Mouse (Mus musculus) mesoderm, embryonic 11.5 days (tissue): ENCODE measurements around the gene Trim72.

Experiments used
- DNase-seq: peaks from one replicate; pipeline ENCODE4 v3.0.0-alpha.2; 2012; ENCODE audit warnings: low read depth, low spot score

The Trim72 gene

GRCm38 (mm10) chr7:128050739-128051138, 47.0 kb downstream of the Trim72 start:
- no peak for DNase-seq

DNA sequence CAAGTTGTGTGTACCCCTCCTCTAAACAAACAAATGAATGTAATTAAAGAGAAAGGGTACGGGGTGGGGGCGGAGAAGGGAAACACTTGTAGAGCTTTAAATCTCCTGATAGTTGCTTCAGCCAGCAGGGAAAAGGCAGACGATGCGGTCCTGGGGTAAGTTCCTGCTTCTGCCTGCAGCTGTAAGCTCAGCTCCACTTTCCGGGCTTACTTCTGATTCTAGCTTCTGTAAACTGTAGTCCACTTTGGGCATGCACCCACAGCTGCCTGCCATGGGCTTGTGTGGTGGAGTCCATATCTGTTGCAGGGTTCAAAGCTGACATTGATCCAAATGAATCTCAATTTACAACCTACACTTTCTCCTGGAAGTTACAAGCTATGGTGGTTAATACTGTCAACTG, 49.3 kb downstream of the Trim72 start:
- DNase-seq: no peak

- no peak for DNase-seq
Observed at GRCm38 (mm10) chr7:128056917-128057444, 53.2 kb downstream of the Trim72 start.

GRCm38 (mm10) chr7:128057860-128058259, 54.1 kb downstream of the Trim72 start:
- no peak for DNase-seq

GRCm38 (mm10) chr7:128058576-128058975, 54.8 kb downstream of the Trim72 start:
- DNase-seq: no peak

- DNase-seq: no peak
Observed at GRCm38 (mm10) chr7:128059091-128059490, 55.3 kb downstream of the Trim72 start.
